Mouse (Mus musculus) forebrain, embryonic 12.5 days (tissue): Measurements from ENCODE around the gene Ntm. TPM values are rescaled to one million over a fixed set of nuclear protein-coding genes. Genes with fewer than 3 reads are reported as not detected.

ENCODE experiments used
- ATAC-seq: fragments of 200-750 bp; cut with Nextera tagmentation; 2 replicates; pipeline ENCODE4 v1.8.0; 2017; ENCODE audit warnings: moderate TSS enrichment; ENCODE audit not compliant: low FRiP score
- H3K27ac ChIP-seq: fragments of 300-500 bp; sonication (generic); 2 replicates; pipeline ENCODE4 v1.5.1; 2016; ENCODE audit warnings: mild to moderate bottlenecking
- H3K27me3 ChIP-seq: fragments of 300-500 bp; sonication (generic); 2 replicates; pipeline ENCODE4 v1.6.1; 2016; ENCODE audit warnings: mild to moderate bottlenecking
- H3K36me3 ChIP-seq: fragments of 300-500 bp; sonication (generic); replicated peaks from 2 replicates; pipeline ENCODE4 v1.6.1; 2016; ENCODE audit warnings: mild to moderate bottlenecking
- H3K4me1 ChIP-seq: fragments of 300-500 bp; sonication (generic); 2 replicates; pipeline ENCODE4 v1.6.1; 2016
- H3K4me2 ChIP-seq: fragments of 300-500 bp; sonication (generic); 2 replicates; pipeline ENCODE4 v1.6.1; 2016; ENCODE audit warnings: mild to moderate bottlenecking, moderate library complexity
- H3K4me3 ChIP-seq: fragments of 300-500 bp; sonication (generic); replicated peaks from 2 replicates; pipeline ENCODE4 v1.5.1; 2016; ENCODE audit warnings: mild to moderate bottlenecking
- H3K9ac ChIP-seq: fragments of 300-500 bp; sonication (generic); 2 replicates; pipeline ENCODE4 v1.6.1; 2016; ENCODE audit warnings: mild to moderate bottlenecking
- H3K9me3 ChIP-seq: fragments of 300-500 bp; sonication (generic); 2 replicates; pipeline ENCODE4 v1.6.1; 2016
- WGBS: fragments of 180-500 bp; shearing (Covaris S2); methylation state at CpG from one replicate; pipeline ENCODE4 v1.1.7; 2016; 5-methylcytosine and 5-hydroxymethylcytosine counted together
- polyA plus RNA-seq: library from polyadenylated mRNA; unstranded; fragments of >200 nt; fragmentation: Nextera tagmentation; extraction: Ambion mirVana; gene quantifications from 2 replicates; pipeline ENCODE4 v1.2.1, GENCODE M21; 2016

Gene Ntm
- polyA plus RNA-seq, 1 experiment from 2014 or later, result 34.6 TPM

GRCm38 (mm10) chr9:29661468-29662145 is 301.3 kb downstream of the Ntm start:
- Histone ChIP-seq H3K36me3 (no peaks in the 10 kb centered on the region), H3K9ac (no peak overlapping the region), H3K27ac (no peak overlapping the region), H3K4me2 (no peak overlapping the region), H3K27me3 (peaks cover 22% of the 10 kb centered on the region), H3K4me3 (no peak overlapping the region), H3K9me3 (no peaks in the 10 kb centered on the region), H3K4me1 (peaks cover 20% of the 10 kb centered on the region)
- ATAC-seq, result peak; percentile 59
- 26% methylated on average over 3 of the region's 3 CpGs for WGBS

GRCm38 (mm10) chr9:29660059-29660613 is 302.8 kb downstream of the Ntm start:
- Histone ChIP-seq H3K27ac (no peak overlapping the region), H3K9ac (no peak overlapping the region), H3K4me3 (no peak overlapping the region), H3K36me3 (no peaks in the 10 kb centered on the region), H3K9me3 (no peaks in the 10 kb centered on the region), H3K27me3 (peaks cover 22% of the 10 kb centered on the region), H3K4me2 (no peak overlapping the region), H3K4me1 (peaks cover 21% of the 10 kb centered on the region)
- ATAC-seq, result no peak
- WGBS, result 68% methylated on average over 3 of the region's 3 CpGs

- Histone ChIP-seq H3K4me2 (no peak overlapping the region), H3K4me1 (peaks cover 25% of the 10 kb centered on the region), H3K36me3 (no peaks in the 10 kb centered on the region), H3K27me3 (peaks cover 14% of the 10 kb centered on the region), H3K9ac (no peak overlapping the region), H3K4me3 (no peak overlapping the region), H3K9me3 (no peaks in the 10 kb centered on the region), H3K27ac (no peak overlapping the region)
- WGBS, result 41% methylated on average over 7 of the region's 7 CpGs
- ATAC-seq, result peak; percentile 18; the same call in 1 of the 2 replicates
Observed at GRCm38 (mm10) chr9:29657761-29658465, 305.0 kb downstream of the Ntm start.

GRCm38 (mm10) chr9:29654885-29655284 is 308.1 kb downstream of the Ntm start:
- H3K27me3 ChIP-seq, result peaks cover 5% of the 10 kb centered on the region; the same call in 1 of the 2 replicates
- no peak overlapping the region for H3K4me3 ChIP-seq
- no peaks in the 10 kb centered on the region for H3K36me3 ChIP-seq
- ATAC-seq, result no peak
- 13% methylated on average over 6 of the region's 6 CpGs for WGBS
- no peak overlapping the region for H3K27ac ChIP-seq
- no peak overlapping the region for H3K9ac ChIP-seq
- H3K4me1 ChIP-seq, result peaks cover 25% of the 10 kb centered on the region
- H3K4me2 ChIP-seq, result no peak overlapping the region
- H3K9me3 ChIP-seq, result no peaks in the 10 kb centered on the region

- H3K36me3 ChIP-seq, result no peaks in the 10 kb centered on the region
- 79% methylated on average over 14 of the region's 14 CpGs for WGBS
- H3K27ac ChIP-seq, result no peak overlapping the region
Observed at GRCm38 (mm10) chr9:29653678-29654235, 309.2 kb downstream of the Ntm start.

GRCm38 (mm10) chr9:29652854-29653253 is 310.1 kb downstream of the Ntm start:
- WGBS, result 85% methylated on average over 7 of the region's 7 CpGs
- H3K9me3 ChIP-seq, result no peaks in the 10 kb centered on the region
- ATAC-seq, result no peak

More at GRCm38 (mm10) chr9:29653678-29654235, 309.2 kb downstream of the Ntm start:
- no peak for ATAC-seq
- Histone ChIP-seq H3K4me3 (no peak overlapping the region), H3K4me2 (no peak overlapping the region), H3K4me1 (peaks cover 20% of the 10 kb centered on the region), H3K27me3 (peaks cover 5% of the 10 kb centered on the region; the same call in 1 of the 2 replicates), H3K9ac (no peak overlapping the region), H3K9me3 (no peaks in the 10 kb centered on the region)

GRCm38 (mm10) chr9:29651856-29652255 is 311.1 kb downstream of the Ntm start:
- WGBS, result 81% methylated on average over 5 of the region's 5 CpGs
- Histone ChIP-seq H3K4me3 (no peak overlapping the region), H3K27me3 (peaks cover 5% of the 10 kb centered on the region; the same call in 1 of the 2 replicates), H3K9ac (no peak overlapping the region), H3K9me3 (no peaks in the 10 kb centered on the region), H3K27ac (no peak overlapping the region), H3K4me1 (peaks cover 5% of the 10 kb centered on the region; the same call in 1 of the 2 replicates), H3K36me3 (no peaks in the 10 kb centered on the region), H3K4me2 (no peak overlapping the region)
- ATAC-seq, result no peak

More at GRCm38 (mm10) chr9:29652854-29653253, 310.1 kb downstream of the Ntm start:
- no peaks in the 10 kb centered on the region for H3K36me3 ChIP-seq
- H3K4me3 ChIP-seq, result no peak overlapping the region
- no peak overlapping the region for H3K27ac ChIP-seq
- peaks cover 12% of the 10 kb centered on the region for H3K4me1 ChIP-seq
- no peak overlapping the region for H3K9ac ChIP-seq
- no peak overlapping the region for H3K4me2 ChIP-seq
- peaks cover 5% of the 10 kb centered on the region; the same call in 1 of the 2 replicates for H3K27me3 ChIP-seq

GRCm38 (mm10) chr9:29651226-29651625 is 311.7 kb downstream of the Ntm start:
- no peak for ATAC-seq
- 55% methylated on average over 4 of the region's 4 CpGs for WGBS

GRCm38 (mm10) chr9:29650679-29651078 is 312.3 kb downstream of the Ntm start:
- ATAC-seq, result 0 out of 2 replicates have a peak, but pooled peaks have one; percentile 12
- 36% methylated on average over 4 of the region's 4 CpGs for WGBS
- no peak overlapping the region for H3K9ac ChIP-seq

More at GRCm38 (mm10) chr9:29651226-29651625, 311.7 kb downstream of the Ntm start:
- Histone ChIP-seq H3K9me3 (no peaks in the 10 kb centered on the region), H3K9ac (no peak overlapping the region), H3K4me2 (no peak overlapping the region), H3K4me1 (peaks cover 6% of the 10 kb centered on the region; the same call in 1 of the 2 replicates), H3K27ac (no peak overlapping the region), H3K4me3 (no peak overlapping the region), H3K36me3 (no peaks in the 10 kb centered on the region), H3K27me3 (peaks cover 5% of the 10 kb centered on the region; the same call in 1 of the 2 replicates)

GRCm38 (mm10) chr9:29650266-29650665 is 312.7 kb downstream of the Ntm start:
- 85% methylated on average over 5 of the region's 5 CpGs for WGBS
- Histone ChIP-seq H3K27ac (no peak overlapping the region), H3K36me3 (no peaks in the 10 kb centered on the region), H3K4me3 (no peak overlapping the region), H3K9ac (no peak overlapping the region), H3K9me3 (no peaks in the 10 kb centered on the region), H3K4me2 (no peak overlapping the region), H3K27me3 (peaks cover 7% of the 10 kb centered on the region; the same call in 1 of the 2 replicates), H3K4me1 (peaks cover 15% of the 10 kb centered on the region)
- no peak for ATAC-seq

More at GRCm38 (mm10) chr9:29650679-29651078, 312.3 kb downstream of the Ntm start:
- H3K36me3 ChIP-seq, result no peaks in the 10 kb centered on the region
- H3K4me2 ChIP-seq, result no peak overlapping the region
- peaks cover 5% of the 10 kb centered on the region; the same call in 1 of the 2 replicates for H3K27me3 ChIP-seq
- no peaks in the 10 kb centered on the region for H3K9me3 ChIP-seq
- peaks cover 11% of the 10 kb centered on the region for H3K4me1 ChIP-seq
- H3K27ac ChIP-seq, result no peak overlapping the region
- no peak overlapping the region for H3K4me3 ChIP-seq

GRCm38 (mm10) chr9:29648256-29648655 is 314.7 kb downstream of the Ntm start:
- H3K4me2 ChIP-seq, result no peak overlapping the region
- WGBS, result 90% methylated on average over 5 of the region's 5 CpGs
- peaks cover 7% of the 10 kb centered on the region; the same call in 1 of the 2 replicates for H3K27me3 ChIP-seq
- H3K9me3 ChIP-seq, result no peaks in the 10 kb centered on the region
- peaks cover 19% of the 10 kb centered on the region for H3K4me1 ChIP-seq
- no peak overlapping the region for H3K4me3 ChIP-seq
- H3K27ac ChIP-seq, result no peak overlapping the region
- no peak for ATAC-seq
- H3K36me3 ChIP-seq, result no peaks in the 10 kb centered on the region
- H3K9ac ChIP-seq, result no peak overlapping the region

GRCm38 (mm10) chr9:29647764-29648163 is 315.2 kb downstream of the Ntm start:
- no peak overlapping the region for H3K27ac ChIP-seq
- WGBS, result 83% methylated on average over 8 of the region's 8 CpGs
- peaks cover 7% of the 10 kb centered on the region; the same call in 1 of the 2 replicates for H3K27me3 ChIP-seq
- H3K9me3 ChIP-seq, result no peaks in the 10 kb centered on the region
- H3K36me3 ChIP-seq, result no peaks in the 10 kb centered on the region
- no peak overlapping the region for H3K4me2 ChIP-seq
- H3K4me3 ChIP-seq, result no peak overlapping the region
- H3K9ac ChIP-seq, result no peak overlapping the region
- H3K4me1 ChIP-seq, result peaks cover 22% of the 10 kb centered on the region
- ATAC-seq, result no peak
